Mouse (Mus musculus) lung, embryonic 15.5 days (tissue): ENCODE results near the gene Dennd1b. TPM values are rescaled to one million over a fixed set of nuclear protein-coding genes. Genes with fewer than 3 reads are reported as not detected.

ENCODE experiments used
- ATAC-seq: fragments of 200-750 bp; cut with Nextera tagmentation; 2 replicates; pipeline ENCODE4 v1.8.0; 2017; ENCODE audit warnings: moderate number of reproducible peaks, borderline replicate concordance; ENCODE audit not compliant: low FRiP score, low TSS enrichment; ENCODE audit errors: extremely low read depth
- H3K27ac ChIP-seq: fragments of 300-500 bp; sonication (generic); 2 replicates; pipeline ENCODE4 v1.5.1; 2015; ENCODE audit warnings: moderate library complexity, mild to moderate bottlenecking, inconsistent platforms
- H3K27me3 ChIP-seq: fragments of 300-500 bp; sonication (generic); 2 replicates; pipeline ENCODE4 v1.6.1; 2015; ENCODE audit warnings: inconsistent platforms
- H3K36me3 ChIP-seq: fragments of 300-500 bp; sonication (generic); 2 replicates; pipeline ENCODE4 v1.6.1; 2015; ENCODE audit warnings: inconsistent platforms
- H3K4me1 ChIP-seq: fragments of 300-500 bp; sonication (generic); 2 replicates; pipeline ENCODE4 v1.6.1; 2015; ENCODE audit warnings: inconsistent platforms
- H3K4me2 ChIP-seq: fragments of 300-500 bp; sonication (generic); 2 replicates; pipeline ENCODE4 v1.6.1; 2015; ENCODE audit warnings: inconsistent platforms, mild to moderate bottlenecking, moderate library complexity
- H3K4me3 ChIP-seq: fragments of 300-500 bp; sonication (generic); 2 replicates; pipeline ENCODE4 v1.5.1; 2015; ENCODE audit warnings: mild to moderate bottlenecking, inconsistent platforms
- H3K9ac ChIP-seq: fragments of 300-500 bp; sonication (generic); 2 replicates; pipeline ENCODE4 v1.6.1; 2015; ENCODE audit warnings: inconsistent platforms
- H3K9me3 ChIP-seq: fragments of 300-500 bp; sonication (generic); 2 replicates; pipeline ENCODE4 v1.6.1; 2016; ENCODE audit warnings: inconsistent platforms
- WGBS: fragments of 180-500 bp; shearing (Covaris S2); methylation state at CpG from one replicate; pipeline ENCODE4 v1.1.7; 2015; 5-methylcytosine and 5-hydroxymethylcytosine counted together
- polyA plus RNA-seq: library from polyadenylated mRNA; unstranded; fragments of >200 nt; fragmentation: Nextera tagmentation; extraction: Ambion mirVana; gene quantifications from 2 replicates; pipeline ENCODE4 v1.2.1, GENCODE M21; 2015

The Dennd1b gene
- polyA plus RNA-seq, 1 experiment from 2014 or later = 12.3 TPM

DNA sequence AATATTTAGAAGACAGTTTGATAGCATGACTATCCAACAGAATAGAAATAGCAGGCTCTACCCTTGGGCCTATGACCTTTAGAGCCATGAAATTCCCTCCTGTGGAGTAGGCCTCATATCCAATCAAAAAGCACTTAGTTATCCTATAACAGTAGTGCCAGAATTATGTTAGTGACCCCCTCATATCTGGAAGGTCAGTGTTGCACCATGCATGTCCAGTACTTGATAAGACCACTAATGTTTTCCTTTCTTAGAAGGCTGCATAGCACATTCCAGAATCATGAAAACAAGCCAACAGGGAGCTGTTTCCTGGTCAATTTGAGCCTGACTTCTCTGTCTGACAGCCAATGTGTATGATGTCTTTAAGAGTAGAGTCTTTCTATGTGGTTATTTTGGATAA is 66.3 kb downstream of the Dennd1b start:
- no peak; the same call in 1 of the 2 replicates for ATAC-seq
- Histone ChIP-seq H3K27ac (no peak overlapping the region), H3K4me1 (no peaks in the 10 kb centered on the region), H3K27me3 (no peaks in the 10 kb centered on the region), H3K36me3 (no peaks in the 10 kb centered on the region), H3K4me3 (no peak overlapping the region), H3K9ac (no peak overlapping the region), H3K4me2 (no peak overlapping the region), H3K9me3 (no peaks in the 10 kb centered on the region)

DNA sequence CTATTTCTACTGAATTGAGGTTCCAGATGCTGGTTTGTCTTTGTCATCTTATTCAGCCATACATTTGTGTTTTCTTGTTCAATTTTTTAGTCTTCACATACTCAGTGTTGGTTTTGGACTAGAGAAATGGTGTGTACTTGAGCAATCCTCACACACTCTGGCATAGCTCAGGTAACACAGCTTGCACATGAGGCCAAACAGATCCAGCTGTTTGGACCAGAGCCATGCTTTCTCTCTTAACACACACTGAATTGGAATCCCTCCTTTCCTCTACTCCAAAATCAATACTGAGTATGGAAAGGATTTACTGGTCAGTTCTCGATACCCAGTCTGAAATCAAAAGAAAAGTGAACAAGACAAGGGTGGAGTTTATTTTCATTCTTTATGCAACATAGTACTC is 69.2 kb downstream of the Dennd1b start:
- Histone ChIP-seq H3K4me3 (no peak overlapping the region), H3K4me1 (no peaks in the 10 kb centered on the region), H3K9me3 (no peaks in the 10 kb centered on the region), H3K9ac (no peak overlapping the region), H3K36me3 (no peaks in the 10 kb centered on the region), H3K27me3 (no peaks in the 10 kb centered on the region), H3K4me2 (no peak overlapping the region), H3K27ac (no peak overlapping the region)
- WGBS = 88% methylated on average over 1 of the region's 1 CpGs
- no peak for ATAC-seq

DNA sequence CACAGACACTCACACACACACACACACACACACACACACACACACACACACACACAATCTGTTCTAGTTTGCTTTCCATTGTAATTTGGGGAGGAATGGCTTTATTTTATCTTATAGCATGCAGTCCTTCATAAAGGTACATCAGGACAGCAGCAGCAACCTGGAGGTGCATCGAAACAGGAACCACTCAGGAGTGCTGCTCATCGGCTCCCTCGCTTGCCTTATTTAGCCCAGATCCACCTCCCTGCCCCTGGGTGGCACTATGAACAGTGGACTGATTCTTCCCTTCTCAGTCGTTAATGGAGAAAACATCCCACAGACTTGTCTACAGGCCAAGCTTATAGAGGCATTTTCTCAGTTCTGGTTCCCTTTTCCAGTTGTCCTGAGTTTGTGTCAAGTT is 71.9 kb downstream of the Dennd1b start:
- H3K9me3 ChIP-seq = no peaks in the 10 kb centered on the region
- H3K27me3 ChIP-seq = no peaks in the 10 kb centered on the region
- 75% methylated on average over 4 of the region's 4 CpGs for WGBS
- H3K27ac ChIP-seq = no peak overlapping the region
- no peak overlapping the region for H3K4me2 ChIP-seq
- no peak overlapping the region for H3K9ac ChIP-seq
- H3K4me1 ChIP-seq = no peaks in the 10 kb centered on the region
- ATAC-seq = no peak
- no peak overlapping the region for H3K4me3 ChIP-seq
- no peaks in the 10 kb centered on the region for H3K36me3 ChIP-seq

DNA sequence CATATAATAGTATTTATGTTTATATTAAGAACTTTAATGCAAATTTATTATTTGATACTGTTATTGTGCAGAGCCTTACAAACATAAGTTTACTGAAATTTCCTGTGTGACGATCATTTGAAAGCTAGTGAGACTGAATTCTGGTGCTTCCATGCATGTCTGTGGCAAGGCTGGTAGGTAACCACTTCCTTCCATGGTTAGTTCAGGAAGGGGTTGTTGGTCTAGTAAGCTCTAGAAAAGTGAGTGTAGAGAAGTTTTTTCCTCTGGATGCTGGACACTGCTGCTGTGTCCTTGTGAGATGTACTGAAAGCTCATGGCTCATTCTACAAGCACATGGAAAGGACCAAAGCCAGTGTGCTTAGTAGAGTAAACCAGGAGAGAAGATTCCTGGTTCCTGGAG is 73.1 kb downstream of the Dennd1b start:
- Histone ChIP-seq H3K9ac (no peak overlapping the region), H3K4me1 (no peaks in the 10 kb centered on the region), H3K9me3 (no peaks in the 10 kb centered on the region), H3K4me3 (no peak overlapping the region), H3K4me2 (no peak overlapping the region), H3K27ac (no peak overlapping the region), H3K27me3 (no peaks in the 10 kb centered on the region), H3K36me3 (no peaks in the 10 kb centered on the region)
- ATAC-seq = no peak
- WGBS = 81% methylated on average over 1 of the region's 1 CpGs

DNA sequence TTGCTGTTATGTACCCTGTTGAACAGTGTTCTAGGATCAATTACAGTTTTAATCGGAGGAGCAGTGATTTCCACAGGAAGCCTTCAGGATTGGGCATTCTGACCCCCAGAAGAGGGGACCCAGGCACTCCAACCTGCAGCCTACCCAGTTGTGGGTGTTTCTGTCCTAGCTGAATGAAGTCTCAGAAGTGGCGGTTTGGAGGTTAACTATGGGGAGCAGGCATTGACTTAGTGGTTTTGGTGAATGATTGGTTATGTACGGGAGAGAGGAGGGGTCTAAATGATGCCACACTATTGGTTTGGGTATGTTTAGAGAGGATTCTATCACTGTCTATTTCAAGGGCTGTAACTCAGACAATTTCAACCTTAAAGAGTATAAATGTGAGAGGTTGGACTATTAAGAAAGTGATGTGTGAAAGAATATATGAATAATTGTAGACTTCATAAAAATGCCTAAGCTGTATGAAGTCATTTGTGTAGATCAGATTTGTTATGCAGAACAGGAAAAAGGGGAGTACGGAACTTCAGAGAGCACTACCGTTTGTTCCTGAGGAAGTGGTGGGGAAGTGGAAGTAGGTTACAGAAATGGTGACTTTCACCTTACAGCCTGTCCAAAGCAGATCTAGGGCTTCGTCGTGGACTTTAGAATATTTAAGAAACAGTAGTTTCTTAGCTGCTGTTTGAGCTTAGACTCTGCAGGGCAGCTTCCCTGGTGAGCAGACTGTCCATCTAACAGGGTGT is 73.7 kb downstream of the Dennd1b start:
- 66% methylated on average over 7 of the region's 7 CpGs for WGBS

DNA sequence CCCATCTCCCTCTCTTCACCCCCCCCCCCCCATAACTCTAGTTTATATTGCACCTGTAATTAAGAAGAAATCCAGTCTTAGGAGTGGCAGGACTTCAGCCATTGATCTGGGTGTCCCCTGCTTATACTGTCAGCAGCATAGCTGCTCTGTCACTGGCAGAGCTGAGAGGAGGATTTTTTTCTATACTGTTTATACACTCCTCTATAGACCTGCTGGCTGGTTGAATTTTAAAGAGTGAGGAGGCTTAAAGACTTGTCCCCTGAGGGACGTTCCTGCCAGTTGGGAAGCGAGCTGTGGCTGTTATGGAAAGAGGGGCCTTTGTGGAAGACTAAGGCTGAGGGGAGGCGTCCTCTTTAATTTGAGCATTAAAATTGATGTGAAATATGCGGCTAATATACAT is 74.8 kb downstream of the Dennd1b start:
- H3K9ac ChIP-seq = no peak overlapping the region
- no peaks in the 10 kb centered on the region for H3K4me1 ChIP-seq
- no peaks in the 10 kb centered on the region for H3K27me3 ChIP-seq
- 66% methylated on average over 4 of the region's 4 CpGs for WGBS
- no peaks in the 10 kb centered on the region for H3K9me3 ChIP-seq
- no peak overlapping the region for H3K4me3 ChIP-seq
- H3K27ac ChIP-seq = no peak overlapping the region
- H3K4me2 ChIP-seq = no peak overlapping the region
- no peak for ATAC-seq
- H3K36me3 ChIP-seq = no peaks in the 10 kb centered on the region

More for the DNA sequence above, 73.7 kb downstream of the Dennd1b start:
- Histone ChIP-seq H3K36me3 (no peaks in the 10 kb centered on the region), H3K9ac (no peak overlapping the region), H3K27ac (no peak overlapping the region), H3K4me2 (no peak overlapping the region), H3K27me3 (no peaks in the 10 kb centered on the region), H3K4me3 (no peak overlapping the region), H3K9me3 (no peaks in the 10 kb centered on the region), H3K4me1 (no peaks in the 10 kb centered on the region)
- ATAC-seq = no peak

DNA sequence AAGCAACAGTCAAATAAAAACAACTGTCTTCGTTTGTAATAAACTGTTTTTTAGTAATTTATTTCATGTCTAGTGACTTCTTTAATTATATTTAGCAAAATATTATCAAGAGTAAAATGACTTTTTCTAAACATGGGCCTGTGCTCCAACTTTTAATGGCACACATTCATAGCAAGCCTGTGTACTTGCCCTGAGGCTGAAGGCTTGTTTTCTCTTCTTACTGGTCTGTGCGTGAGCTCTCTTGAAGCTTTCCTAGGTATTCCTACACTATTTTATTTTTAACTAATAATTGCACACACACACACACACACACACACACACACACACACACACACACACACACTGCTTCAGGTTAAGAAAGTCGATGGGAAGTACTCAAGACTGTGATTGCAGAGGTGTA is 75.4 kb downstream of the Dennd1b start:
- Histone ChIP-seq H3K9me3 (no peaks in the 10 kb centered on the region), H3K27me3 (no peaks in the 10 kb centered on the region), H3K36me3 (no peaks in the 10 kb centered on the region), H3K4me1 (no peaks in the 10 kb centered on the region), H3K9ac (no peak overlapping the region), H3K27ac (no peak overlapping the region), H3K4me2 (no peak overlapping the region), H3K4me3 (no peak overlapping the region)
- no peak for ATAC-seq
- WGBS = 66% methylated on average over 3 of the region's 3 CpGs

DNA sequence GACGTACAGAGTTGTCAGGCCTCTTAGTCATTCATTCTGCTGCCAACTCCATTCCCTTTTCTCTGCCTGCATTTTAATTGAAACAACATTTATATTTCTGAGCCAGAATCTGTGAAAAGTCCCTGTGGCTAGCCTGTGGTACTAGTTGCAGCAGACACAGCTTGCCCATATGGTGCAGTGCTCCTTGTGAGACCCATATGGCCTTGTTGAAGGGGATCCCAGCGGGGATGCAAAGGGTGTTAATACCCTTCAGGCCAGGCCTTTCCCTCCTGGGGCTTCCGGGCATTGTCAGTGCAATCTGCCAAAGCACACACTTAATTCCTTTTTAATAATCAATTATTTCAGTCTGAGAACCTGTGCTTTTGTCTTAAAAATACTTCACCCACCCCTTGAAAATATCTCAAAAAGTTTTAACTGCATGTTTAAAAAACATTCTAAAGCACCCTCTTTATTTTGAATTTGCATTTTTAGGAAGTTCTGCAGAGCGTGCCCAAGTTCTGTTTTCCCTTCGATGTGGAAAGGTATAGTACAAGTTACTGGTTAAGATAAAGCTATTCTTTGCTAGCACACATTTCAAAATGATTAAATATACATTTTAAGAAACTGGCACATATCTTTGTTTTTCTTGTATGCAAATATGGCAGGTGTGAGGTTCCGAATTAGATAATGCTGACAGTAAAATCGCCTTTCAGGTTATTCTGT is 76.4 kb downstream of the Dennd1b start:
- no peaks in the 10 kb centered on the region for H3K27me3 ChIP-seq
- H3K9ac ChIP-seq = no peak overlapping the region
- no peak overlapping the region for H3K4me2 ChIP-seq
- no peak for ATAC-seq
- no peaks in the 10 kb centered on the region for H3K36me3 ChIP-seq
- H3K9me3 ChIP-seq = no peaks in the 10 kb centered on the region
- H3K4me1 ChIP-seq = no peaks in the 10 kb centered on the region
- no peak overlapping the region for H3K27ac ChIP-seq
- H3K4me3 ChIP-seq = no peak overlapping the region
- 68% methylated on average over 7 of the region's 7 CpGs for WGBS

DNA sequence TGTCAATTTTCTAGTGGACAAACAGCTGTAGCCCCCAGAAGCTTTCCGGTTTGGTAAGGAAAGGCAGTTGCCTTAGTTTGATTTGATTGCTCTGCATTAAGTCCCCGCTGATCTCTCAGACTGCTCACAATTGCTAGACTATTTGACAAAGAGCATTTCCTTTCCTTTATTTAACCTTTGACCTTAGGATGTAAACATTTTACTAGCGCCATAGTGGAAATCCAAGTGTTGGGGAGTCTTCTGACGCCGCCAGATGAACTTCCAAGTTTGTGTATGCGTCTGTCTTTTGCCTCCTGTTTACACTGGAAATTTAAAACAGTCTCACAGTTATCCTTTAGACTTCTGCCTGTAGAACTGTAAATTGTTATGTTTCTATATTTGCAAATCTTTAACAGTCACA is 85.8 kb downstream of the Dennd1b start:
- 22% methylated on average over 6 of the region's 6 CpGs for WGBS

DNA sequence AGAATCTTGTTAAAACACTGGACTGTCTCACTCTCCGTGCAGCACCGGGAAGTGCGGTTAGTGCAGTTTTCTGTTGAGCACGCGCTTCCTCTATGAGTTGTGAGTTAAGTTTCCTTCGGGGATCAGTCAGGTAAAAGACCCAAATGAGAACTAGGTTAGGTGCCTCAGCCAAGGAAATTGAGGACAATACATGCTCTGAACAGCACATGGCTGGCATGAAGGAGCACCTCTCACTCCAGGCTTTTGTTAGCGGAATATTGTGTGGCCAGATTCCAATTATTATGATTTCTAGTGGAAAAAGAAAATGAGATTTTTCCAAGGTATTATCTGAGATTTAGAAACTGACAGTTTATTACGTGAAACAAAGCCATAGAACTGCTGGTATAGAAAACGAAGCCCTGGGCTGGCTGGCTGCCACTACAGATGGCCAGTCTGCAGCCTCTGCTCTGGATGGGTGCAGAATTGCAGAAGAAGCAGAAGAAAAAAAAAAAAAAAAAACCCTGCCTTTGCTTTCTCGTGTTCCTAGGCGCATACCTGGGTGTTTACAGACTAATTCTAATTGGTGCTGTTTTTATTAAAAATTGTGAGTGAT is 86.7 kb downstream of the Dennd1b start:
- Histone ChIP-seq H3K9ac (no peak overlapping the region), H3K4me3 (no peak overlapping the region), H3K27ac (no peak overlapping the region), H3K4me2 (no peak overlapping the region), H3K4me1 (peaks cover 8% of the 10 kb centered on the region; the same call in 1 of the 2 replicates), H3K27me3 (no peaks in the 10 kb centered on the region), H3K9me3 (no peaks in the 10 kb centered on the region), H3K36me3 (0 out of 2 replicates have a peak, but pooled peaks cover 2% of the 10 kb centered on the region)
- 60% methylated on average over 11 of the region's 11 CpGs for WGBS
- ATAC-seq = no peak

More for the DNA sequence above, 85.8 kb downstream of the Dennd1b start:
- Histone ChIP-seq H3K4me1 (peaks cover 8% of the 10 kb centered on the region; the same call in 1 of the 2 replicates), H3K36me3 (no peaks in the 10 kb centered on the region), H3K27ac (no peak overlapping the region), H3K9ac (no peak overlapping the region), H3K27me3 (no peaks in the 10 kb centered on the region), H3K4me3 (no peak overlapping the region), H3K4me2 (no peak overlapping the region), H3K9me3 (no peaks in the 10 kb centered on the region)
- no peak; the same call in 1 of the 2 replicates for ATAC-seq

DNA sequence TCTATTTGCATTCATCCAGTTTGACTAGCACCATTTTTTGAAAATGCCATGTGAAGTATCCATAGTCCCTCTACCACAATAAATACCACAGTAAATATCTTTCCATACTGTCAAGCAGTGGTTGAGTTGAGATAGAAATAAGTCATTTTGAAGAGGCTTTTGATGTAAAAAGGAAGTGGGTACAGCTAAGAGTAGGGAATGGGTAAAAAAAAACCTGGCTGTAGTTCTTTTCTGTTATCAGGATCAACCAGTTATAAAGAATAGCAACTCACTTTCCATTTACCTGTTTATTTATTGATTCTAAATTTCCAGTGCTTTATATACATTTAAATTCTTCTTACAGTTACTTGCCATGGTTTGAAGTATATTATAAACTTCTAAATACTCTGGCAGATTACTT is 89.8 kb downstream of the Dennd1b start:
- Histone ChIP-seq H3K4me1 (peaks cover 8% of the 10 kb centered on the region; the same call in 1 of the 2 replicates), H3K4me3 (no peak overlapping the region), H3K36me3 (0 out of 2 replicates have a peak, but pooled peaks cover 2% of the 10 kb centered on the region), H3K4me2 (no peak overlapping the region), H3K9me3 (no peaks in the 10 kb centered on the region), H3K9ac (no peak overlapping the region), H3K27ac (no peak overlapping the region), H3K27me3 (no peaks in the 10 kb centered on the region)
- no peak for ATAC-seq

DNA sequence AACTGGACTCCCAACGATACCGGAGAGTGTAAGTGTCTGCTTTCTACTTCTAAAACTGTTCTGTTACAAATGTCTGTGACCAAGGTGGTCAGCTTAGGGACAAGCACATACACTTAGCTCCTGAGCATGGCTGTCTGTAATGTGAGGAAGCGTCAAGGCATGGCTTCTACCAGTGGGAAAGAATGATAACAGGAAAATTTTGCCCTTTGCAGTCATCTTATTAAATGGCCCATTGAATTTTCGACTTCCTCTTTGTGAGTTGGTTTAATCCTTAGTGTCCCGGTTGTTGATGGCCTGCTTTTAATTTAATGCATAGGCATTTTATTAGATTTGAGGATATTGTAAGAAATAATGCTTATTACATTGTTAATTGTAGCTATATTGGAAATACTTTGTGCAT is 97.1 kb downstream of the Dennd1b start:
- WGBS = 88% methylated on average over 5 of the region's 5 CpGs
- no peak overlapping the region for H3K27ac ChIP-seq

More for the DNA sequence above, 97.1 kb downstream of the Dennd1b start:
- Histone ChIP-seq H3K27me3 (no peaks in the 10 kb centered on the region), H3K9ac (no peak overlapping the region), H3K36me3 (no peaks in the 10 kb centered on the region), H3K4me2 (no peak overlapping the region), H3K4me1 (0 out of 2 replicates have a peak, but pooled peaks cover 3% of the 10 kb centered on the region), H3K9me3 (no peaks in the 10 kb centered on the region), H3K4me3 (no peak overlapping the region)
- ATAC-seq = no peak
